Mouse (Mus musculus): ENCODE measurements around the gene Erc2. TPM values are rescaled to one million over a fixed set of nuclear protein-coding genes. Genes with fewer than 3 reads are reported as not detected.

Gene Erc2
- total and polyA plus RNA-seq, 3 experiments = not detected

- no peak for TF ChIP-seq CTCF (conservative IDR thresholded peaks at IDR 0.05 in 1 of 2, IDR thresholded peaks at IDR 0.05 in 1 of 2; ENCODE audit: low read depth in 2 of 2, low read length in 2 of 2)
- TF ChIP-seq ZNF384 (IDR thresholded peaks at IDR 0.05; ENCODE audit: low read depth, low read length) = no peak
- TF ChIP-seq USF2 (conservative IDR thresholded peaks at IDR 0.05; ENCODE audit: low read depth, low read length) = no peak
- TF ChIP-seq KAT2A (IDR thresholded peaks at IDR 0.05; ENCODE audit: insufficient replicate concordance, low read length) = no peak
- TF ChIP-seq GABPA (IDR thresholded peaks at IDR 0.05; ENCODE audit: insufficient replicate concordance, low read depth, low read length) = no peak
- TF ChIP-seq NELFE (IDR thresholded peaks at IDR 0.05; ENCODE audit: low read depth, low read length) = no peak
- no peak for TF ChIP-seq TBP (conservative IDR thresholded peaks at IDR 0.05; ENCODE audit: low read depth, low read length)
- no peak for TF ChIP-seq IRF4 (IDR thresholded peaks at IDR 0.05; ENCODE audit: low read depth, low read length)
- TF ChIP-seq EP300 (IDR thresholded peaks at IDR 0.05; ENCODE audit: low read length) = no peak
- TF ChIP-seq POLR2A (IDR thresholded peaks at IDR 0.05; ENCODE audit: low read depth, low read length) = no peak
- no peak for TF ChIP-seq SIN3A (IDR thresholded peaks at IDR 0.05; ENCODE audit: low read length)
- no peak for TF ChIP-seq PAX5 (IDR thresholded peaks at IDR 0.05; ENCODE audit: low read length)
- no peak for TF ChIP-seq MAZ (IDR thresholded peaks at IDR 0.05; ENCODE audit: low read depth, low read length)
- no peak for TF ChIP-seq MAFK (IDR thresholded peaks at IDR 0.05; ENCODE audit: insufficient replicate concordance, low read length)
- TF ChIP-seq ZMIZ1 (IDR thresholded peaks at IDR 0.05; ENCODE audit: low read depth, low read length) = no peak
- TF ChIP-seq MAX (IDR thresholded peaks at IDR 0.05; ENCODE audit: low read length) = no peak
- TF ChIP-seq RCOR1 (conservative IDR thresholded peaks at IDR 0.05; ENCODE audit: low read depth, low read length) = no peak
- dilution Hi-C loops (cut with MboI; ENCODE audit: extremely low pct_ligation_motif_present, extremely low pct_unique_long_range_greater_than_20kb, low sequenced_read_pairs) = no loop called here
- Histone ChIP-seq H3K4me1 (ENCODE audit: control insufficient read depth in 1 of 2, insufficient read depth in 2 of 2) (no peaks in the 10 kb centered on the region), H3K27me3 (replicated peaks) (no peaks in the 10 kb centered on the region), H3K36me3 (replicated peaks in 1 of 2; ENCODE audit: control insufficient read depth in 1 of 2, insufficient read depth in 1 of 2, low read length in 1 of 2) (no peaks in the 10 kb centered on the region), H3K4me3 (replicated peaks in 1 of 3; ENCODE audit: low read depth in 2 of 3, low read length in 2 of 3, poor library complexity in 1 of 3) (no peak overlapping the region), H3K9me3 (replicated peaks; ENCODE audit: low read length) (no peaks in the 10 kb centered on the region), H3K9ac (ENCODE audit: insufficient read depth, low read depth) (no peak overlapping the region), H3K79me2 (replicated peaks; ENCODE audit: control insufficient read depth, extremely low read depth, insufficient read depth, poor library complexity, severe bottlenecking) (no peaks in the 10 kb centered on the region), H3K27ac (ENCODE audit: insufficient read depth, low read depth) (no peak overlapping the region), H3K4me2 (ENCODE audit: insufficient read depth, low read depth, poor library complexity, severe bottlenecking) (no peak overlapping the region)
- in situ Hi-C loops (cut with MboI; ENCODE audit: low pct_ligation_motif_present, low pct_unique_long_range_greater_than_20kb, low sequenced_read_pairs) = no loop called here
- no peak for DNase-seq (ENCODE audit: extremely low read depth)
Observed at GRCm38 (mm10) chr14:27778503-27778902, 156.3 kb downstream of the Erc2 start.

GRCm38 (mm10) chr14:27778982-27779701, 156.9 kb downstream of the Erc2 start:
- dilution Hi-C loops (cut with MboI; ENCODE audit: extremely low pct_ligation_motif_present, extremely low pct_unique_long_range_greater_than_20kb, low sequenced_read_pairs) (no loop called here), in situ Hi-C loops (cut with MboI; ENCODE audit: low pct_ligation_motif_present, low pct_unique_long_range_greater_than_20kb, low sequenced_read_pairs) (no loop called here)
- H3K9ac ChIP-seq (ENCODE audit: insufficient read depth, low read depth) = no peak overlapping the region
- H3K4me1 ChIP-seq (ENCODE audit: control insufficient read depth in 1 of 2, insufficient read depth in 2 of 2) = 0 out of 4 replicates have a peak, but pooled peaks cover 0 to 3% of the 10 kb centered on the region in 2 experiments
- no peak for DNase-seq (ENCODE audit: extremely low read depth)
- no peaks in the 10 kb centered on the region for H3K27me3 ChIP-seq (replicated peaks)
- no peaks in the 10 kb centered on the region for H3K9me3 ChIP-seq (replicated peaks; ENCODE audit: low read length)
- TF ChIP-seq JUND (conservative IDR thresholded peaks at IDR 0.05; ENCODE audit: low read depth, low read length) (no peak), USF2 (conservative IDR thresholded peaks at IDR 0.05; ENCODE audit: low read depth, low read length) (no peak), GABPA (IDR thresholded peaks at IDR 0.05; ENCODE audit: insufficient replicate concordance, low read depth, low read length) (no peak), MYC (IDR thresholded peaks at IDR 0.05; ENCODE audit: low read depth, low read length) (no peak), RCOR1 (conservative IDR thresholded peaks at IDR 0.05; ENCODE audit: low read depth, low read length) (no peak), MXI1 (IDR thresholded peaks at IDR 0.05; ENCODE audit: low read depth, low read length) (no peak), PAX5 (IDR thresholded peaks at IDR 0.05; ENCODE audit: low read length) (no peak), UBTF (IDR thresholded peaks at IDR 0.05; ENCODE audit: low read depth, low read length) (no peak), MAFK (IDR thresholded peaks at IDR 0.05; ENCODE audit: insufficient replicate concordance, low read length) (no peak)
- H3K4me3 ChIP-seq (replicated peaks in 1 of 3; ENCODE audit: low read depth in 2 of 3, low read length in 2 of 3, poor library complexity in 1 of 3) = no peak overlapping the region
- no peaks in the 10 kb centered on the region for H3K79me2 ChIP-seq (replicated peaks; ENCODE audit: control insufficient read depth, extremely low read depth, insufficient read depth, poor library complexity, severe bottlenecking)
- H3K4me2 ChIP-seq (ENCODE audit: insufficient read depth, low read depth, poor library complexity, severe bottlenecking) = no peak overlapping the region
- H3K36me3 ChIP-seq (replicated peaks in 1 of 2; ENCODE audit: control insufficient read depth in 1 of 2, insufficient read depth in 1 of 2, low read length in 1 of 2) = no peaks in the 10 kb centered on the region
- no peak overlapping the region for H3K27ac ChIP-seq (ENCODE audit: insufficient read depth, low read depth)

Measured in CH12.LX (cell line).